Mouse (Mus musculus) embryonic stem cell, embryonic (primary cell): ENCODE data around the gene Thoc7.

Source experiments
- CTCF ChIA-PET, 4 experiments: fragments of 300-600 bp in 2 of 4; fragments of 350-600 bp in 2 of 4; sonication (Branson Sonifier 250); formaldehyde crosslinking; loops; one replicate each; lab custom pipeline; 2022; ENCODE audit warnings: inconsistent platforms in 2 of 4; lab: Charles Lee
- POLR2A ChIA-PET, 4 experiments: fragments of 300-600 bp in 2 of 4; fragments of 350-600 bp in 2 of 4; sonication (Branson Sonifier 250); formaldehyde crosslinking; loops; one replicate each; lab custom pipeline; 2022; ENCODE audit warnings: antibody characterized with exemption in 4 of 4, inconsistent platforms in 1 of 4; lab: Charles Lee

Thoc7 gene

GRCm38 (mm10) chr14:13961401-13962112, at the start of gene Thoc7, which contains the start of gene Atxn7:
TSS of gene Thoc7 (minus strand) at chr14:13961852.
TSS of gene Atxn7 (plus strand) at chr14:13961440.
- CTCF ChIA-PET = interaction anchor here in 2 of 4 experiments (0.6 to 0.9 kb wide), 2 partner anchors 19 to 384 kb away, joined by 3 to 4 read pairs; no protein-coding TSS in a partner anchor
- POLR2A ChIA-PET = interaction anchor here in 3 of 4 experiments (0.6 to 2.5 kb wide), 15 partner anchors 9 to 136 kb away, joined by 3 to 16 read pairs (median 4); no protein-coding TSS in a partner anchor

GRCm38 (mm10) chr14:14009712-14010111, 48.1 kb upstream of the Thoc7 start:
- ChIA-PET POLR2A (no interaction called here), CTCF (no interaction called here)

GRCm38 (mm10) chr14:14002771-14003170, 41.1 kb upstream of the Thoc7 start:
- POLR2A ChIA-PET = interaction anchor here in 1 of 4 experiments (1.2 kb wide), 1 partner anchor 14 kb away, joined by 4 read pairs; no protein-coding TSS in a partner anchor
- CTCF ChIA-PET = no interaction called here

GRCm38 (mm10) chr14:13995206-13996097, 33.8 kb upstream of the Thoc7 start:
- ChIA-PET CTCF (interaction anchor here in 2 of 4 experiments (0.8 to 1.6 kb wide), 2 partner anchors 78 to 103 kb away, joined by 3 to 5 read pairs; no protein-coding TSS in a partner anchor), POLR2A (interaction anchor here in 3 of 4 experiments (0.5 to 1.4 kb wide), 5 partner anchors 16 to 25 kb away, joined by 3 to 6 read pairs (median 4); no protein-coding TSS in a partner anchor)

GRCm38 (mm10) chr14:13990741-13991140, 29.1 kb upstream of the Thoc7 start:
- POLR2A ChIA-PET = no interaction called here
- CTCF ChIA-PET = no interaction called here

- POLR2A ChIA-PET = interaction anchor here in 1 of 4 experiments (1.8 kb wide), 1 partner anchor 19 kb away, joined by 4 read pairs; no protein-coding TSS in a partner anchor
- CTCF ChIA-PET = no interaction called here
Measured at GRCm38 (mm10) chr14:13988397-13988796, 26.7 kb upstream of the Thoc7 start.

DNA sequence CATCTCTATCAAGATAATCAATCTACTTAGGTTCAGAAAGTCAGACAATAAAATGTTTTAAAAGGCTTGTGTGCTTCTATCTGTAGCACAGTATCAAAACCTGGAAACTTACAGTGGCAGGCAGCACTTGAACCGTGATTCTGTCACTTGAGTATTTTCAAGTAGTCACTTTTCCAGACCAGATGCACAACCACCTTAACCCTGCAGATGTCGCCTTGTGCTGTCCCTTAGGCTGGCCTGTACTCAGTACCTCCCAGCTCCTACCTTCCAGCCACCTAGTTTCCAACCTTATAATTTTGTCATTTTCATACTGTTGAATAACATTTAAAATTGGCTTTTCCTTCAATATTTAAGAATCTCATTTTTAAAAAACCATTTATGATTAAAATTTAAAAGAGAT, 20.5 kb upstream of the Thoc7 start:
- ChIA-PET CTCF (interaction anchor here in 2 of 4 experiments (0.6 to 1.1 kb wide), 3 partner anchors 116 to 117 kb away, joined by 3 to 4 read pairs (median 4); no protein-coding TSS in a partner anchor), POLR2A (interaction anchor here in 1 of 4 experiments (1.6 kb wide), 1 partner anchor 29 kb away, joined by 3 read pairs; no protein-coding TSS in a partner anchor)

DNA sequence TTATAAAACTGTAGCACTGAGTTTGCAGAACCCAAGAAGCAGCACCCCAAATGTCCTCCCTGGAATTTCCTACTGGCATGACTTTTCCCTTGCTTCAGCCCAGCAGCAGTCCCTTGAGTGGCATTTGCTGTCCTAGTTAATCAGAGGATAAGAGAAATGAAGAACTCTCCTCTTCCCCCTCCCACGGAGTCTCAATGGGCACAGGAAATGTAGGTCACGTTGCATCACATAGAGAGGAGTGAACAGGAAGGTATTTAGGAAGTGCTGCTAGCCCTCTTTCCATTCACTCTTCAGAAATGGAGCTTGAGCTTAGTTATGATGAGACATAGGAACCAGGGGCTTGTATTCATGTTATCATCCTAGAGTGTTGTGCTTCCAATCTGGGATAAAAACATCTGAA, 19.6 kb upstream of the Thoc7 start:
- ChIA-PET POLR2A (interaction anchor here in 1 of 4 experiments (1.6 kb wide), 1 partner anchor 30 kb away, joined by 3 read pairs; no protein-coding TSS in a partner anchor), CTCF (interaction anchor here in 2 of 4 experiments (0.6 to 1.1 kb wide), 2 partner anchors 118 kb away, joined by 4 read pairs; no protein-coding TSS in a partner anchor)

- CTCF ChIA-PET = no interaction called here
- POLR2A ChIA-PET = interaction anchor here in 1 of 4 experiments (0.7 kb wide), 2 partner anchors 69 to 306 kb away, joined by 3 to 5 read pairs; no protein-coding TSS in a partner anchor
Measured at GRCm38 (mm10) chr14:13977498-13977897, 15.8 kb upstream of the Thoc7 start.

DNA sequence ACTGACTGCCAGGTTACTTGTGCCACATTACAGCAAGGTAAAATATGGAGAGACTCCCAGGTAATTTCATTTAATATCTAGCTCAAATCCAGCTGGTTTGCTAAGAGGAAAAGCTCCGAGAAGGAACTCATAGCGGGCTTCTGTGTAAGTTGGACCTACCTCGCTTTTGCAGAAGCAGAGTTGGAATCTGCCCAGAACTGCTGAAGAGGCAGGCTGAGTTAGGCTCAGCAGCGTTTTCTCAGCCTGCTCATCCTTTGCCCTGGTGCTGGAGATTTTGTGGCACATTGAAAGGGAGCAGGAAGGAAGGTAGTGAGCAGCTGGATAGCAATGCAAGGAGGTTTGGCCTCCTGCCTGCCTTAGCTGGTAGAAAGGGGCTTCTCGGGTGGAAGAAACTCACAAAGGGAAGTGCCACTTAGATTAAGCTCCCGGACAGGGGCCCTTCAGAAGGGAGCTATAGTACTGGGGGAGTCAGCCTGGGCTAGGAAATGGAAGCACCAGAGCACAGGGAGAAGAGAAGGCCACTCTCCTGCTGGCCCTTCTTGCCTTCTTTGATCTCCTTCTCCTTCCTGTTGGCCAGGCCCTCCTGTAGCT, 10.1 kb upstream of the Thoc7 start:
- ChIA-PET CTCF (no interaction called here), POLR2A (interaction anchor here in 2 of 4 experiments (0.6 to 4.5 kb wide), 3 partner anchors 11 to 405 kb away, joined by 5 to 16 read pairs (median 5); partner anchors contain the start of genes Atxn7 (in 1 of the 2) and Thoc7 (in 1 of the 2))

- POLR2A ChIA-PET = interaction anchor here in 1 of 4 experiments (1.4 to 4.5 kb wide), 3 partner anchors 10 to 25 kb away, joined by 4 to 16 read pairs (median 4); partner anchors contain the start of genes Atxn7 and Thoc7
- CTCF ChIA-PET = no interaction called here
Measured at GRCm38 (mm10) chr14:13970513-13970912, 8.9 kb upstream of the Thoc7 start.

- POLR2A ChIA-PET = interaction anchor here in 2 of 4 experiments (0.9 to 4.5 kb wide), 3 partner anchors 8 to 43 kb away, joined by 4 to 16 read pairs (median 5); partner anchors contain the start of genes Atxn7 (in 1 of the 2) and Thoc7 (in 1 of the 2)
- CTCF ChIA-PET = interaction anchor here in 2 of 4 experiments (0.6 to 2.0 kb wide), 4 partner anchors 40 to 130 kb away, joined by 3 to 4 read pairs (median 3); no protein-coding TSS in a partner anchor
Measured at GRCm38 (mm10) chr14:13968476-13968875, 6.8 kb upstream of the Thoc7 start.

DNA sequence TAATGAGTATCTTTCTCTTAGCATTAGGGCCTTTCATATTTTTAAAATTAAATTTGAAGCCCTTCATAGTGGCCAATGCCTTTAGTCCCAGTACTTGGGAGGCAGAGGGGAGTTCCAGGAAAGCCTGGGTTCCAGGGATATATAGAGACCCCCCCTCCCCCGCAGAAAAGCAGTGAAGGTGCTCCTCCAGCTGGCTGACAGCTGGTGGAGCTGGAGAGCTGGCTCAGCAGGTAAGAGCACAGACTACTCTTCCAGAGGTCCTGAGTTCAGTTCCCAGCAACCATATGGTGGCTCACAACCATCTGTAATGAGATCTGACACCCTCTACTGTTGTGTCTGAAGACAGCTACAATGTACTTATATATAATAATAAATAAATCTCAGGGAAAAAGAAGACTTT, 6.0 kb upstream of the Thoc7 start:
- ChIA-PET POLR2A (interaction anchor here in 2 of 4 experiments (0.9 kb wide), 2 partner anchors 9 to 44 kb away, joined by 4 to 5 read pairs; no protein-coding TSS in a partner anchor), CTCF (interaction anchor here in 3 of 4 experiments (0.6 to 2.0 kb wide), 5 partner anchors 55 to 131 kb away, joined by 3 to 5 read pairs (median 4); no protein-coding TSS in a partner anchor)

DNA sequence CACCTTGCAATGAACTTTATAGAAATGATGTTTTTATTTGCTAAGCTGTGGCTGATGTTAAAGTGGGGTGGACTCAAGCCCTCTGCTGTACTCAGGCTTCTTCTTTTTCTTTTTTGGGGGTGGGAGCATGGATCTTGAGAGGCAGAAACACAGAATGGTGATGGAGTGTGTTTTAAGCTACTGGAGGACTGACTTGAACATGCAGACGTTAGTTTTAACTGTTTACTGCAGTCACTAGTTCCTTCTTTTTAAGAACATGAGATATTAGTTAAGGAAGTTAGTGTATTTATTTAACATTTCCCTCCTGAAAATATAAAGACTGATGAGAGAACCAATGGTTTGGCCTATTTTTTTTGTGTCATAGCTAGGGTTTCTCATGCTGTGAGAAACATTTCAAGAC, 1.9 kb upstream of the Thoc7 start:
- ChIA-PET POLR2A (no interaction called here), CTCF (no interaction called here)

GRCm38 (mm10) chr14:13962476-13962875, 824 bp upstream of the Thoc7 start:
- CTCF ChIA-PET = no interaction called here

DNA sequence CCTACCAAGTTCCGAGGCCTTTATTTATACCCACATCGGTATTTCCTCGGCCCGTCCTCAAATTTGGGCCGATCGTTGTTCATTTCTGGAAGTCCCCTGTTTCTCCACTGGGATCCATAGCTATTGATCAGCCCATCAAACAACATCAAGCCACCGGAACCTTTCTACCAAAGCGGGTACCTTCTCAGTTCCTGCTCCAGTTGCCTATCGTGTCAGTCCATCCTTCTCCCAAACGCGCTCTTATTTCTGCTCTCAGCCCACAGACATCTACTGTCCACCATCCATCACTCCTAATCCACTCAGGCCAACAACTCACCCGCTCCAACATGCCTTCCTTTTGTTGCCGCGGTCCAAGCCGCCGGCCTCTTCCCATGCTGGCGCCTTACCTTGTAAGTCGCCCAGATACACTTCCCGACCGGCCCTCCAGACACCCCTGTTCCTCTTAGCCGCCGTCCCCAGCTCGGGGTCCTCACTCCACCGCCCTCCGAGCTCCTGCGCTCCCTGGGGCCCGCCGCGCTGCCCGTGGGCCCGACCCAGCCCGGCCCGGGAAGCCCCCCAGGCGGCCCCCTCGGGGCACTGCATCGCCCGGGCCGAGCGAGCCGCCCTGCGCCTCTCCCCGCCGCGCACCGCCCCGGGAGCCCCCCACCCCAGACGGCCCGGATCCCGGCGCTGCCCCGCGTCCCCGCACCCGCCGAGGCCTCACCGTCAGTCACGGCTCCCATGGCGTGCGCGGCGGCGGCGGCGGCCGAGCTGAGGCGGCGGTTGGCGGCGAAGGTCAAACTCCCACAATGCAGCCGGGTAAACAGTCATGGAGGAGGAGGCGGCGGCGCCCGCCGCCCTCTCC, 948 bp downstream of the Thoc7 start:
- POLR2A ChIA-PET = interaction anchor here in 3 of 4 experiments (0.6 to 2.5 kb wide), 28 partner anchors 10 to 827 kb away, joined by 3 to 16 read pairs (median 4); no protein-coding TSS in a partner anchor
- CTCF ChIA-PET = interaction anchor here in 3 of 4 experiments (0.6 to 0.9 kb wide), 3 partner anchors 14 to 385 kb away, joined by 3 to 4 read pairs (median 3); no protein-coding TSS in a partner anchor

More at GRCm38 (mm10) chr14:13962476-13962875, 824 bp upstream of the Thoc7 start:
- POLR2A ChIA-PET = no interaction called here
